Mouse (Mus musculus): ENCODE measurements around the gene Arsb.

DNA sequence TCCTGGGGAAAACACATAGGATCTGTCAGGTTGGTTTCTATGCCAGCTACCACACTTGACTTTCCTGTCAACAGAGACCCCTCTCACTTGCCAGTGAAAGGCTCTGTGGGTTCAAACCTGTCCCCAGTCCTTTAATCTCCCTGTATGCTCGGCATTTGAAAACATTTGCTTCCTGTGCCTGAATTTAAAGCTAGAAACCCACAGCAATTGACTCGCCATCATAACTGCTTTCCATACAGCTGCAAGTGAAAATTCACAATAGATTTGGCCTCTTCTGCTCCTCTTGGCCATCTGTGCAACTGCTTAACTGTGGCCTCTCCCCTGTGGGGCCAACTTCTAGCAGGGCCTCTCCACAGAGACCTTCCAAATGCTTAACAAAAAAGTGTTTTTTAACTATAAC lies 68.3 kb downstream of the Arsb start:
- TF ChIP-seq CTCF (conservative IDR thresholded peaks at IDR 0.05; ENCODE audit: low read length) (no peak), NANOG (IDR thresholded peaks at IDR 0.05; ENCODE audit: borderline replicate concordance, low read length) (no peak)
